11 mouse cellular contexts compared by ENCODE assay signal in the genomic region with DNA sequence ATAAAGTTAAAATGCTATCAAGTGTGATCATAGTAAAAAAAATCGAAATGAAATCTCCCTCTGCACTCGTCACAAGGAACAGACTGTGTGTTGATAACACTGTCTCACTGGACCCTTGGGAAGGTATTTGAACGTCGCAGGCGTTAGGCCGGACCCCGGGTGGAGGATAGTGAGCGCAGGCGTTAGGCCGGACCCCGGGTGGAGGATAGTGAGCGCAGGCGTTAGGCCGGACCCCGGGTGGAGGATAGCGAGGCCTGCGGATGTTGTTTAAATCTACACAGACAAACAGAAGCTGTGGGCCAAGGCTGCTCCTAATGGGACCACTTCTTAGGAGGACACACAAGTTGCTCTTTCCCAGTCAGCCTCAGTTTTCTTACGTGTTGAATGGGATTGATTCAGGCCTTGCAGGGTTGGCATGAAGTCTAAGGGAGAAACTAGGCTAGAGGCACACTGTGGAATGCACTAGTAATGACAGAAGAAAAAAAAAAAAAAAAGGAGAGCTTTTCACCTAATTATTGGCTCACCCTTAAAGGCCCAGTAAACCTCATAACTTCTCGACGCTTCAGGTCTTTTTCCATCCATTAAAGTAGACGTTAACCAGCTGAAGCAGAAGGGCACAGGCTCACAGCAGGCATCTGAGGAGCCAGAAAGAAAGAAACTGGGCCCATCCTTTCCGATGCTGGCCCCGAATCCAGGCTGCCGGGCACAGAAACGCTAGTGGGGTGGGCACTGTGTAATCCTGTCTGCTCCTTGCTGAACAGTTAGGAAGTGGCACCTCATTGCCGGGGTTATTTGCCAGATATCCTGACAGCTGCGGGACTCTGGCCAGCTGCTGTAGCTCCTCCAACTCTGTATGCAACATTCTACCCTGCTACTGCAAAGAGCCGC.
DNase-seq lines count a peak whose midpoint lies in the region; ATAC-seq and TF ChIP-seq lines count a peak whose summit lies in the region.
"Had no signal": no experiment of that assay in that cellular context is flagged by ENCODE, and none has a peak within 500 bp of the region (broad histone marks: within the 10 kb centered on the region; RNA-seq: fewer than 3 reads in every experiment).

No protein-coding gene starts in this region.

- 0 out of 2 replicates have a peak, but pooled peaks have one; percentile 50 for ATAC-seq in heart, embryonic 15.5 days (replicated peaks; ENCODE audit: insufficient number of reproducible peaks, insufficient read depth, low FRiP score, low read depth)
- ATAC-seq in forebrain, embryonic 16.5 days = peak; percentile 35

- H3K36me3 ChIP-seq in heart, embryonic 15.5 days = no peaks in the 10 kb centered on the region
- no peaks in the 10 kb centered on the region for H3K36me3 ChIP-seq in heart, adult 2 months (ENCODE audit: control insufficient read depth, insufficient read depth, low read length)
- no peaks in the 10 kb centered on the region for H3K36me3 ChIP-seq in forebrain, embryonic 16.5 days (ENCODE audit: control insufficient read depth, insufficient read depth)
- no peaks in the 10 kb centered on the region for H3K36me3 ChIP-seq in thymus, adult 2 months (ENCODE audit: control insufficient read depth, insufficient read depth, low read length)

- TF ChIP-seq POLR2A in heart, adult 2 months (IDR thresholded peaks at IDR 0.05; ENCODE audit: insufficient read depth, low read depth, low read length) = no peak
- TF ChIP-seq POLR2A in thymus, adult 2 months (IDR thresholded peaks at IDR 0.05; ENCODE audit: control insufficient read depth, extremely low read depth, insufficient read depth, low read length, poor library complexity) = no peak

- no peak for TF ChIP-seq EP300 in heart, adult 2 months (IDR thresholded peaks at IDR 0.05; ENCODE audit: insufficient read depth, low read depth, low read length)

- no peak overlapping the region; the same call in 1 of the 2 replicates for H3K4me2 ChIP-seq in heart, embryonic 15.5 days
- H3K4me2 ChIP-seq in forebrain, embryonic 16.5 days (ENCODE audit: low read length) = no peak overlapping the region
- H3K4me2 ChIP-seq: liver, embryonic 11.5 days had no signal

- TF ChIP-seq CTCF in heart, adult 2 months (IDR thresholded peaks at IDR 0.05) = no peak
- no peak for TF ChIP-seq CTCF in thymus, adult 2 months (IDR thresholded peaks at IDR 0.05; ENCODE audit: borderline replicate concordance, control insufficient read depth, extremely low read depth, insufficient read depth, low read length, poor library complexity)

- H3K9ac ChIP-seq in heart, embryonic 15.5 days = no peak overlapping the region
- no peak overlapping the region for H3K9ac ChIP-seq in heart, adult 2 months (ENCODE audit: low read depth, low read length)
- no peak overlapping the region for H3K9ac ChIP-seq in forebrain, embryonic 16.5 days (replicated peaks; ENCODE audit: low read depth, low read length)

- WGBS in heart, embryonic 15.5 days = 50% methylated on average over 28 of the region's 28 CpGs
- 64% methylated on average over 28 of the region's 28 CpGs for WGBS in heart, adult 2 months
- 61% methylated on average over 28 of the region's 28 CpGs for WGBS in forebrain, embryonic 16.5 days
- WGBS in thymus, adult 2 months = 91% methylated on average over 28 of the region's 28 CpGs

- H3K9me3 ChIP-seq in heart, embryonic 15.5 days (replicated peaks) = no peaks in the 10 kb centered on the region
- H3K9me3 ChIP-seq in forebrain, embryonic 16.5 days (ENCODE audit: control insufficient read depth, low read length) = no peaks in the 10 kb centered on the region

- H3K79me2 ChIP-seq in heart, adult 2 months (replicated peaks; ENCODE audit: control insufficient read depth, insufficient read depth, low read length) = no peaks in the 10 kb centered on the region

- intact Hi-C loops in heart, adult 2 months (cut with DNase I) = no loop called here

- DNase-seq in heart, adult 2 months = no peak
- DNase-seq in lung, postnatal 14 days = peak; percentile 61
- no peak for DNase-seq in thymus, adult 2 months
- no peak for DNase-seq in layer of hippocampus, postnatal 14 days (ENCODE audit: low spot score in 2 of 2)
- DNase-seq: cerebellum, adult 8-10 months; right cerebral cortex, postnatal 25 days had no signal

- H3K27ac ChIP-seq in heart, embryonic 15.5 days = no peak overlapping the region
- no peak overlapping the region for H3K27ac ChIP-seq in heart, adult 2 months
- H3K27ac ChIP-seq in brown adipose tissue, adult 24 weeks (replicated peaks; ENCODE audit: low read depth, low read length) = peak overlapping the region; percentile 90
- H3K27ac ChIP-seq in forebrain, embryonic 16.5 days (ENCODE audit: low read length) = no peak overlapping the region
- no peak overlapping the region for H3K27ac ChIP-seq in thymus, adult 2 months (ENCODE audit: control insufficient read depth, insufficient read depth, low read length)

- peaks cover 6% of the 10 kb centered on the region; the same call in 1 of the 2 replicates for H3K4me1 ChIP-seq in heart, embryonic 15.5 days (replicated peaks)
- H3K4me1 ChIP-seq in heart, adult 2 months (ENCODE audit: control insufficient read depth, insufficient read depth, low read length) = no peaks in the 10 kb centered on the region
- H3K4me1 ChIP-seq in brown adipose tissue, adult 24 weeks (ENCODE audit: control insufficient read depth, insufficient read depth, insufficient read length, low read length) = peaks cover 6% of the 10 kb centered on the region
- peaks cover 2% of the 10 kb centered on the region; the same call in 1 of the 2 replicates for H3K4me1 ChIP-seq in forebrain, embryonic 16.5 days (replicated peaks; ENCODE audit: control insufficient read depth, insufficient read depth, low read length)
- H3K4me1 ChIP-seq in thymus, adult 2 months (replicated peaks; ENCODE audit: control insufficient read depth, insufficient read depth, low read length) = no peaks in the 10 kb centered on the region

- no peaks in the 10 kb centered on the region for H3K27me3 ChIP-seq in heart, embryonic 15.5 days
- no peaks in the 10 kb centered on the region for H3K27me3 ChIP-seq in heart, adult 2 months (ENCODE audit: control insufficient read depth, insufficient read depth, low read length)
- no peaks in the 10 kb centered on the region for H3K27me3 ChIP-seq in forebrain, embryonic 16.5 days (replicated peaks; ENCODE audit: control insufficient read depth, insufficient read depth, low read length)
- no peaks in the 10 kb centered on the region for H3K27me3 ChIP-seq in thymus, adult 2 months (ENCODE audit: control insufficient read depth, insufficient read depth, low read length)

- H3K4me3 ChIP-seq in heart, embryonic 15.5 days = no peak overlapping the region
- H3K4me3 ChIP-seq in heart, adult 2 months = no peak overlapping the region
- H3K4me3 ChIP-seq in brown adipose tissue, adult 24 weeks (ENCODE audit: insufficient read depth, low read depth, low read length) = peak overlapping the region; percentile 47
- H3K4me3 ChIP-seq in forebrain, embryonic 16.5 days (replicated peaks; ENCODE audit: low read length) = no peak overlapping the region
- no peak overlapping the region for H3K4me3 ChIP-seq in thymus, adult 2 months (ENCODE audit: control insufficient read depth, insufficient read depth, low read length)
- H3K4me3 ChIP-seq: erythroblast, embryonic 14.5 days had no signal
